Mouse (Mus musculus) heart, embryonic 10.5 days (tissue): ENCODE results near the gene Aloxe3. TPM values are rescaled to one million over a fixed set of nuclear protein-coding genes. Genes with fewer than 3 reads are reported as not detected.
A peak's percentile ranks its signal among the peaks of the same experiment; 100 is the strongest.

Source experiments
- DNase-seq: peaks from one replicate; pipeline ENCODE4 v3.0.0-alpha.2; 2017; ENCODE audit warnings: low spot score
- H3K27ac ChIP-seq: fragments of 300-500 bp; sonication (generic); 2 replicates; pipeline ENCODE4 v1.5.1; 2016; ENCODE audit warnings: mild to moderate bottlenecking
- H3K27me3 ChIP-seq: fragments of 300-500 bp; sonication (generic); 2 replicates; pipeline ENCODE4 v1.6.1; 2016; ENCODE audit warnings: mild to moderate bottlenecking; ENCODE audit not compliant: poor library complexity, insufficient read depth, severe bottlenecking
- H3K36me3 ChIP-seq: fragments of 300-500 bp; sonication (generic); 2 replicates; pipeline ENCODE4 v1.6.1; 2016; ENCODE audit warnings: mild to moderate bottlenecking, moderate library complexity
- H3K4me1 ChIP-seq: fragments of 300-500 bp; sonication (generic); 2 replicates; pipeline ENCODE4 v1.6.1; 2016; ENCODE audit warnings: mild to moderate bottlenecking
- H3K4me3 ChIP-seq: fragments of 300-500 bp; sonication (generic); 2 replicates; pipeline ENCODE4 v1.5.1; 2016; ENCODE audit warnings: mild to moderate bottlenecking, moderate library complexity
- H3K9me3 ChIP-seq: fragments of 300-500 bp; sonication (generic); 2 replicates; pipeline ENCODE4 v1.6.1; 2016; ENCODE audit warnings: mild to moderate bottlenecking, moderate library complexity
- WGBS: fragments of 180-500 bp; shearing (Covaris S2); methylation state at CpG from one replicate; pipeline ENCODE4 v1.1.7; 2016; 5-methylcytosine and 5-hydroxymethylcytosine counted together
- polyA plus RNA-seq: library from polyadenylated mRNA; unstranded; fragments of >200 nt; fragmentation: Nextera tagmentation; extraction: Ambion mirVana; gene quantifications from 2 replicates; pipeline ENCODE4 v1.2.1, GENCODE M21; 2016

The Aloxe3 gene
- polyA plus RNA-seq, 1 experiment from 2014 or later: 0.25 TPM

DNA sequence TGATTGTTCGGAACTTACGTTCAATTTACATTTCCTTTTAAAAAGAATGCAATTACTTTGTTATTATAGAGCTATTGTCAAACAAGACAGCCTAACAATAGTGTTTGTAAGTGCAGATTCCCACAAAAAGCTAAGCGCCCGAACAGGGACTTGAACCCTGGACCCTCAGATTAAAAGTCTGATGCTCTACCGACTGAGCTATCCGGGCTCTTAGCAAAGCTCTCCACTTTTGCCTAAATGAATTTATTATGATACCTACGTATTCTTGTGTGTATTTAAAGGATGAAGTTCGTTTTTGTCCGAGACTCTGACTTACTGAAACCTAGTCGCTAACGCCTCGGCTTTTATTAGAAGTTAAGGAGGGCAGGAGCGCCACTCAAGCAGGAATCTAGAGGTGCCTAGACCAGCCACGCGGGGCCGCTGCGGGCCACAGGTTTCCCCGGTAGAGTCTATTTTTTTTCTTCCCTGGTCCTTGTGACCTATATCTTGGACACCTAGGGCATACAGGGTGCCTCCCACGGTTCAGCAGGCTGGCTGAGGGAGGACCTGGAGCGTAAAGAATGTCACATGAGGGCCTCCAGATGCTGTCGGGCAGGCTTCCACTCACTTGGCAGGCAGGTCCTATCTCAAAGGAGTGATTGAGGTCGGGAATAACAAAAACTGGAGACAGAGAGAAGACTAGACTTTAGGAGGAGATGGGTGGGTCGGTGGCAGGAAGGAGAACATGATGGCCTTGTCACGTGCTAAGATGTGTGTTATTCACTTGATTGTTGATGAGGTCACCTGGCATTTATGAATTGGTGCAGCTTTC, 450 bp upstream of the Aloxe3 start:
- H3K4me3 ChIP-seq: peak overlapping the region; percentile 67
- H3K36me3 ChIP-seq: no peaks in the 10 kb centered on the region
- DNase-seq: peak; percentile 94
- no peaks in the 10 kb centered on the region for H3K9me3 ChIP-seq
- peak overlapping the region; percentile 80; the same call in 1 of the 2 replicates for H3K27ac ChIP-seq
- H3K4me1 ChIP-seq: peaks cover 44% of the 10 kb centered on the region
- WGBS: under 1% methylated on average over 24 of the region's 24 CpGs
- H3K27me3 ChIP-seq: peaks cover 11% of the 10 kb centered on the region; the same call in 1 of the 2 replicates

DNA sequence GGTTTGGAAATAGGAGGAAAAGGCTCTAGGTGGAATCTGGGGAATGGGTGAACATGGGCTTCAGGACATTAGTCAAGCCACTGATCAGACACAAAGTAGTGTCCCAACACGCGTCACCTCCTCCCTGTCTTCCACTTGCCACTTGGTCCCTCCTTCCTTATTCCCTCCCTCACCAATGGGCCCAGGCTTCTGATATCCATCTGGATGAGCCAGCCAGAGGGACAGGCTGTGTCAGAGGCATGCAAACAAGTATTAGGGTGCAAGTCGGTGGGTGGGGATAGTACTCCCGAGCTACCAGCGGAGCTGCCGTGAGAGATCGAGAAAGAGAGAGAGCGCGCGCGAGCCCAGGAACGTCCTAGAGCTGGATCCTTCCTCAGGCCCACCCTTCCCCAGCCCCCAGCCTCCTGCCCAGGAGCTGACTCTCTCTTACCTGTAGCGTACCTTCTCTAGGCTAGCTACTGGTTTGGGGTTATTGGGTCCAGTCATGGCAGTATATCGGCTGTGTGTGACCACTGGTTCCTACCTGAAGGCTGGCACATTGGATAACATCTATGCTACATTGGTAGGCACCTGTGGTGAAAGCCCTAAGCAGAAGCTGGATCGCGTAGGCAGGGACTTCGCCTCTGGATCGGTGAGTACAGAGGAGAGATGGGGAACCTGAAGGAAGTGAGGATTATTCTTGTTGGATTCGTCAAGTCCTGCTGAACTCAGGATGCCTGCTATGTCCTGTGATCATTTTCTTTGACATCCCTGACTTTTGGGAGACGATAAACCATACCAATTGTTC, 416 bp downstream of the Aloxe3 start:
- WGBS: 16% methylated on average over 20 of the region's 20 CpGs

DNA sequence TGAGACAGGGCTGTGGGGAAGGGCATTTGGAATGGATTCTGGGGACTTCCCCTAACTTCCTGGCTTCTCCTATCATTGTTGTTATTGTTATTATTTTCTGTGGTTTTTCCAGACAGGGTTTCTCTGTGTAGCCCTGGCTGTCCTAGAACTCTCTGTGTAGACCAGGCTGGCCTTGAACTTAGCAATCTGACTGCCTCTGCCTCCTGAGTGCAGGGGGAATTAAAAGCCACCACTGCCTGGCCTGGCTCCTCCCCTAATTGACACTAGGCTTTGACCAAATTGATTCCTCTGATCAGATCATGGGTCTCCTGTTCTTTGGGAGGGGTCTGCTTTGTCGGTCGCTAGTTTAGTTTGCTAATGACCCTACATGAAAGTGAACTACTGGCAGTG, 1.0 kb downstream of the Aloxe3 start:
- 38% methylated on average over 2 of the region's 2 CpGs for WGBS
- no peaks in the 10 kb centered on the region for H3K36me3 ChIP-seq
- no peak for DNase-seq
- peaks cover 30% of the 10 kb centered on the region for H3K4me1 ChIP-seq
- peaks cover 13% of the 10 kb centered on the region; the same call in 1 of the 2 replicates for H3K27me3 ChIP-seq
- H3K9me3 ChIP-seq: no peaks in the 10 kb centered on the region
- no peak overlapping the region for H3K27ac ChIP-seq
- peak overlapping the region; percentile 67; the same call in 1 of the 2 replicates for H3K4me3 ChIP-seq

More for the DNA sequence above, 416 bp downstream of the Aloxe3 start:
- no peaks in the 10 kb centered on the region for H3K9me3 ChIP-seq
- H3K4me3 ChIP-seq: peak overlapping the region; percentile 67
- H3K36me3 ChIP-seq: no peaks in the 10 kb centered on the region
- H3K4me1 ChIP-seq: peaks cover 35% of the 10 kb centered on the region
- peaks cover 11% of the 10 kb centered on the region; the same call in 1 of the 2 replicates for H3K27me3 ChIP-seq
- peak overlapping the region; percentile 80; the same call in 1 of the 2 replicates for H3K27ac ChIP-seq
- DNase-seq: no peak

DNA sequence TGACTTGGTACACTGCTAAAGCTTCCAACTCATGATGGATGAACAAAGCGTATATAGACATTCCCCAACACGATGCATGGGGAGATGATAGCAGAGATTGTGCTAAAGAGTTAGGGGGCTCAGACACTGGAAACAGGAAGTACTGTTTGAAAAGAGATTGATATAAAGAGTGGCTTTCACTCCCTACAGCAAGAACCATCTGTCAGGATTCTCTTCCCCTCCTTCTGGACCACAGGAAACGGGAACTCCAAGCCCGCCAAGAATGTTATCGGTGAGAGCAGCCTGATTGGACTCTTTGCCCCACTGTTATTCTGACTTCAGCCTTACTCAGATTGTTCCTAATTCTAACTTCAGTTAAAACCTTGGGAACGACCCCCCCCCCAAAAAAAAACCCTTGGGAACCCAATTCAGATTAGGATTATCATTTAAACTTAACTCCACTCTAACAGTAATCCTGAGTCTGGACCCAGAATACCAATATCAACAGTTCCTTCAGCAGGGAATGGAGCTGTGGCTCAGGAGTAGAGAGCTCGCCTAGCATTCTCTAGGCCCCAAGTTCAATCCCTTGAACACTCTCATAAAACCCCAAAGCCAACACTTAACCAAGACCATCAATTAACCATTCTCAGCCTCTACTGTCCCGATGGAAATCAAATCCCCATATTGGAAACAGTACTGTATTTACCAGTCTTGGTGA, 2.9 kb downstream of the Aloxe3 start:
- H3K36me3 ChIP-seq: no peaks in the 10 kb centered on the region
- whole genome bisulfite sequencing: 57% methylated on average over 8 of the region's 8 CpGs
- no peak overlapping the region for H3K27ac ChIP-seq
- no peaks in the 10 kb centered on the region for H3K9me3 ChIP-seq
- no peak for DNase-seq
- H3K27me3 ChIP-seq: peaks cover 29% of the 10 kb centered on the region
- no peak overlapping the region for H3K4me3 ChIP-seq
- peaks cover 20% of the 10 kb centered on the region for H3K4me1 ChIP-seq

DNA sequence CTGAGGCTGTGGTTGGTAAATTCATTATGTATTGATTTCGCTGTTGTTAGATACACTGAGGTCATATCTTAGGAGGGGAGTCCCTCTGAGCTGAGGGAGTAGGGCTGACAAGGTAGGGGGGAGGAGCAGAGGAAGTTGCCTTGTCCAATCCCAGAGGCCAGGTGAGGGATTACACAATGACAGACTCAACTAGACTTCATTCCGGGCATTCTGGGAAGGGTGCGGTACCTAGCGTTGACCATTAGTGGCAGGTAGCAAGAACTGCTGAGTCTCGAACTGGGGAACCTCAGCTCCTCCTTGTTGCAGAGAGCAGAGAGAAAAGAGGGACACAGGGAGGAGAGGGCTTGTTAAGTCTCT, 7.8 kb downstream of the Aloxe3 start:
- no peaks in the 10 kb centered on the region for H3K36me3 ChIP-seq
- H3K27ac ChIP-seq: 0 out of 2 replicates have a peak overlapping the region, but pooled peaks have one; percentile 57
- no peaks in the 10 kb centered on the region for H3K9me3 ChIP-seq
- 18% methylated on average over 5 of the region's 5 CpGs for WGBS
- DNase-seq: no peak
- H3K4me1 ChIP-seq: peaks cover 13% of the 10 kb centered on the region
- peaks cover 32% of the 10 kb centered on the region for H3K27me3 ChIP-seq
- H3K4me3 ChIP-seq: peak overlapping the region; percentile 64

DNA sequence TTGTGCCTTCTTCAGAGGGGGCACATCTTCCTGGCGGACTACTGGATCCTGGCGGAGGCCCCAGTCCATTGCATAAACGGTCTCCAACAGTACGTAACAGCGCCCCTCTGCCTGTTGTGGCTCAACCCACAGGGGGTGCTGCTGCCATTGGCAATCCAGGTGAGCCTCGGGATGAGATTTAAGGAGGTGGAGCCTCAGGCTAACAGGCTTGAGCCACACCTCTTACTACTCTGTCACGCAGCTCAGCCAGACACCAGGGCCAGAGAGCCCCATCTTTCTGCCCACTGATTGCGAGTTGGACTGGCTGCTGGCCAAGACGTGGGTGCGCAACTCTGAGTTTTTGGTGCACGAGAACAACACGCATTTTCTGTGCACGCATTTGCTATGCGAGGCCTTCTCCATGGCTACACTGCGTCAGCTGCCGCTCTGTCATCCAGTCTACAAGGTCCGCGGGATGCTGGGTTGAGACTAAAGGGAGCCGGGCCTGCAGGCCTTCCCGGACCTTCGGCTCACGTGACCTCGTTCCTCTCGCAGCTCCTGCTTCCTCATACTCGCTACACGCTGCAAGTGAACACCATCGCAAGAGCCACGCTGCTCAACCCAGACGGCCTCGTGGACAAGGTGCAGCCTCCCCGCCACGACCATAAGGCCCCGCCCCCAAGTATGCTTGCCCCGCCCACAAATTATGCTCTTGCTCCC, 8.4 kb downstream of the Aloxe3 start:
- Histone ChIP-seq H3K9me3 (no peaks in the 10 kb centered on the region), H3K4me3 (peak overlapping the region; percentile 64), H3K4me1 (peaks cover 13% of the 10 kb centered on the region), H3K27ac (peak overlapping the region; percentile 57; the same call in 1 of the 2 replicates), H3K36me3 (no peaks in the 10 kb centered on the region), H3K27me3 (peaks cover 32% of the 10 kb centered on the region)
- no peak for DNase-seq
- WGBS: 2% methylated on average over 34 of the region's 34 CpGs

DNA sequence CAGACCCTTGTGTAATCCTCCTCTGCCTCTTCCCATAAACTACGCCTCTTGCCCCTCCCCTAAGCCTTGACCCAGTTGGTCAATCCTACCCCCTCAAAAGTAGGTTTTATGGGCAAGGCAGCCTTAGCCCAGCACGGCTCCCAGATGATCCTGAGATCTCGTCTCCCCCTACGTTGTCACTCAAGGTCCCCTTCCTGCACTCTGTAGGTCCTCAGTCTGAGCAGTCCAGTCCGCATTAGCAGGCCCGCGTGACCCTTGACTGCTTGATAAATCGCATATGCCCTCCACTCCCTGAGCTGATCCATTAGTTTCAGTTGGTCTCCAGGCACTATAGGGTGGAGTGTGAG, 8.9 kb downstream of the Aloxe3 start:
- Histone ChIP-seq H3K9me3 (no peaks in the 10 kb centered on the region), H3K36me3 (no peaks in the 10 kb centered on the region), H3K27ac (peak overlapping the region; percentile 57; the same call in 1 of the 2 replicates), H3K4me1 (peaks cover 13% of the 10 kb centered on the region), H3K27me3 (peaks cover 32% of the 10 kb centered on the region), H3K4me3 (peak overlapping the region; percentile 64)
- 35% methylated on average over 8 of the region's 8 CpGs for WGBS
- no peak for DNase-seq

DNA sequence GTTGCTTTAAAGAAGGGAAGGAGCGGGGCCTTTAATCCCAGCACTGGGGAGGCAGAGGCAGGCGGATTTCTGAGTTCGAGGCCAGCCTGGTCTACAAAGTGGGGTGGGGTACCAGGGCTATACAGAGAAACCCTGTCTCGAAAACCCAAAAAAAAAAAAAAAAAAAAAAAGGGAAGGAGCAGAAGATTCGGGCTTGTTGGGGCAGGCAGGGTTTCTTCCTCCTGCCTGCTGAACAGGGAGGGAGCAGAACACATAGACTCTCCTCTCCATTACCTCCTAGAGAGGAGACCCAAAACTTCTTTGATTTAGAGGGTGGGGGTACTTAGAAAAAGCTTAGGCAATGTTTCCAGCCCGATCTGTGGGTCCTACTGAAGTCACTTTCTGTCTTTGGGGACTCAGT, 9.7 kb downstream of the Aloxe3 start:
- 83% methylated on average over 6 of the region's 6 CpGs for WGBS
- Histone ChIP-seq H3K9me3 (no peaks in the 10 kb centered on the region), H3K4me3 (no peak overlapping the region)

DNA sequence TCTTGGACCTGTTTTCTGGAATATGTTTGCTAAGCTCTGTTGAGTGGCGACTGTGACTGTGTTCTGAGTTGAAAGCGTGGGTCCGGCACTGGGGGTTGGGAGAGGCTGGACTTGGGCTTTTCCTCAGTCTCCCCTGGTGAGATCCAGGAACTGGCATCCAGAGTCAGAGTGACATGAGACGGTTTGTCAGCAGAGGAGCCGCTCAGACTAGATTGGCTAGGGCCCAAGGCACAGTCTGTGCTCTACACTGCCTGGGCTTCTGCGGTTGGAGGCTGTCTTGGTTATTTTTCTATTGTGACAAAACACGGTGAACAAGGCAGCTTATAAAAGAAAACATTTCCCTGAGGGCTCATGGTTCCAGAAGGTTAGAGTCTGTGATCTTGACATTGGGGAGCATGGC, 21.9 kb downstream of the Aloxe3 start:
- Histone ChIP-seq H3K4me3 (no peak overlapping the region), H3K9me3 (no peaks in the 10 kb centered on the region), H3K36me3 (no peaks in the 10 kb centered on the region), H3K27ac (no peak overlapping the region), H3K27me3 (peaks cover 28% of the 10 kb centered on the region), H3K4me1 (peaks cover 13% of the 10 kb centered on the region)
- 72% methylated on average over 7 of the region's 7 CpGs for WGBS
- no peak for DNase-seq

More for the DNA sequence above, 9.7 kb downstream of the Aloxe3 start:
- H3K27me3 ChIP-seq: peaks cover 32% of the 10 kb centered on the region
- peaks cover 13% of the 10 kb centered on the region for H3K4me1 ChIP-seq
- H3K36me3 ChIP-seq: no peaks in the 10 kb centered on the region
- H3K27ac ChIP-seq: no peak overlapping the region
- no peak for DNase-seq

DNA sequence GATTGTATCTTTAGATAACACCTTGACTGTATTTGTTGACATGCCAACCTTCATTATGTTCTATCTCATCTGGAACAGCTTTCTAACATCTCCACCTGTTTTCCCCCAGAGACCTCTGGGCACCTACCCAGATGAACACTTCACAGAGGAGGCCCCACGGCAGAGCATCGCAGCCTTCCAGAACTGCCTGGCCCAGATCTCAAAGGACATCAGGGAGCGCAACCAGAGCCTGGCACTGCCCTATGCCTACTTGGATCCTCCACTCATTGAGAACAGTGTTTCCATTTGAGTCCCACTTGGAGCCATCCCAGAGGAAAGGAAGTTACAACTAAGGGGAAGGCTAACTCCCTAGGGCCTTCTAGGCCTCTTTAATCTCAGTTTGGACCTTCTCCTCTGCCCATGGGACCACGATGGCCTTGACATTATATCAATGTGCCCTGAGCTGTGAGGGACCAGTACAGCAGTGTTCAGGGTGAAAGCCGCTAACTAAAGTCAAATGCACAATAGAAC, 22.8 kb downstream of the Aloxe3 start:
- no peak for DNase-seq
- Histone ChIP-seq H3K4me1 (peaks cover 13% of the 10 kb centered on the region), H3K27ac (no peak overlapping the region), H3K9me3 (no peaks in the 10 kb centered on the region), H3K27me3 (peaks cover 29% of the 10 kb centered on the region), H3K4me3 (no peak overlapping the region), H3K36me3 (no peaks in the 10 kb centered on the region)
- 91% methylated on average over 5 of the region's 5 CpGs for WGBS

DNA sequence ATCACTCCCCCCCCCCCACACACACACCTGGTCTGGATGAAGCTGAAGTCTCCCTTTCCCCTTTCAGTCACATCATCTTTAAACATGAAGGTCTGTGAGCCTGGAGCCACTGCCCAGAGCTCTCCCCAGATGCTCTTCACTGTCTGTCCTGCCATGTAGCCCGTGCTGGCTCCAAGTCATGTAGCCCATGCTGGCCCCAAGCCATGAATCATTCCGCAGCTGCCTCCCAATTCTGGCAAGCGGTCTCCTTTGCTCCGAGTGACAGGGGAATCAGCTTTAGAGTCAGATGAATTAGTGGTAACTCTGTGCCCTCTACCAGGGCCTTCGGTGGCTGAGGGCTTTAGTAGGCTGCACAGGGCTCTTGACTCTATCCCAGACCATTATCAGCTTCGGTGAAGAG, 24.0 kb downstream of the Aloxe3 start:
- no peak for DNase-seq
- 55% methylated on average over 6 of the region's 6 CpGs for WGBS
- H3K36me3 ChIP-seq: no peaks in the 10 kb centered on the region

DNA sequence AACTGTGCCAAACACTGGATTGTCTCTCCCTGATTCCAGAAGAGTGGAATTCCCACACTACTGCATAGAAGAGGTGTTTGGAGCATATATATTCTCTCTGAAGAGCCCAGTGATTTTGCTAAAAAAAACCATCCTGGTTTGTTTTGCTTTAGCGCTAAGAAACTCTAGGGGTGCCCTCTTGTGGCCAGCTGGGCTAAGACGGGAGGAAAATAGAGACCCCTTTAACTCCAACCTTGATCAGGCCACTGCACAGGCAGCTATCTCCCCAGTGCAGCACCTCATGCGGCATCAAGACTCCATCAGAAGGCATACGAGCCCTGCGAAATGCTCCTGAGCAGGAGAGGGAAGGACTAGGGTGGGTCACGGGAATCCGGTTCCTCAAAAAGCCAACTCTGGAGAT, 24.7 kb downstream of the Aloxe3 start:
- 2% methylated on average over 7 of the region's 7 CpGs for WGBS
- H3K36me3 ChIP-seq: no peaks in the 10 kb centered on the region

More for the DNA sequence above, 24.0 kb downstream of the Aloxe3 start:
- no peak overlapping the region for H3K27ac ChIP-seq
- H3K9me3 ChIP-seq: no peaks in the 10 kb centered on the region
- H3K4me1 ChIP-seq: peaks cover 13% of the 10 kb centered on the region
- no peak overlapping the region for H3K4me3 ChIP-seq
- peaks cover 39% of the 10 kb centered on the region for H3K27me3 ChIP-seq

More for the DNA sequence above, 24.7 kb downstream of the Aloxe3 start:
- H3K4me1 ChIP-seq: peaks cover 13% of the 10 kb centered on the region
- H3K27me3 ChIP-seq: peaks cover 46% of the 10 kb centered on the region
- no peak for DNase-seq
- H3K4me3 ChIP-seq: peak overlapping the region; percentile 47
- H3K9me3 ChIP-seq: no peaks in the 10 kb centered on the region
- peak overlapping the region; percentile 52; the same call in 1 of the 2 replicates for H3K27ac ChIP-seq
